Mouse (Mus musculus) adrenal gland, adult 18-20 months (tissue): ENCODE measurements around the gene Sprr4. TPM values are rescaled to one million over a fixed set of nuclear protein-coding genes. Genes with fewer than 3 reads are reported as not detected.
"Not testable (repeated sequence)": the region's sequence is repeated elsewhere in the genome, so short reads cannot be mapped to it uniquely, and the experiment has no call there.

Experiments used
- DNase-seq, 2 experiments: peaks; one replicate each; pipeline ENCODE4 v3.0.0; 2021 to 2022; ENCODE audit warnings: low spot score in 2 of 2
- long read RNA-seq, 2 experiments: library from polyadenylated mRNA; stranded (forward); transcript quantifications; one replicate each; pipeline ENCODE4 v2.0.0; 2021
- total RNA-seq, 2 experiments: library from RNA; stranded (reverse); gene quantifications; 1 replicate in 1 of 2; 2 replicates in 1 of 2; pipeline ENCODE4 v1.2.3; 2021

Gene Sprr4
- total RNA-seq: not detected
- long read RNA-seq, experiment 1: 0 reads
- long read RNA-seq, experiment 2: 0 reads

DNA sequence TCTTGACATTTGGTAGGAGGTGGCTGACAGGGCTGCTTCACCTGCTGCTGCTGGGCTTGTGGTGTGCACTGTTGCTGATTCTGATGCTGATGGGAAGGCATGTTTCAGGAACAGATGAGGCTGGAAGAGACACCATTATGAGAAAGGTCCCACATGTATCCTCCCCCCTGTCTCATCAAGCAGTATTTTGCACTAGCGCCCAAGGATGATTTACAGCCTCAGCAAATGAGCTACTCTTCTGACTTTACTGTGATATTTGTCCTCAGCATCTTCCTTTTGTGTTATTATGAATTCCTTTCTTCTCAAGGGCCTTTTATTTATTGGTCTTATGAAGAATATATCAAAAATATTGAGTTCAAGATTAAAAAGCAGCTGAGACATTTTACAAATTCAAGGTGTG, at the start of gene Sprr4:
Sprr4 (minus strand) TSS at position 101 of the 400 bp plus-strand sequence.
- DNase-seq: no peak

DNA sequence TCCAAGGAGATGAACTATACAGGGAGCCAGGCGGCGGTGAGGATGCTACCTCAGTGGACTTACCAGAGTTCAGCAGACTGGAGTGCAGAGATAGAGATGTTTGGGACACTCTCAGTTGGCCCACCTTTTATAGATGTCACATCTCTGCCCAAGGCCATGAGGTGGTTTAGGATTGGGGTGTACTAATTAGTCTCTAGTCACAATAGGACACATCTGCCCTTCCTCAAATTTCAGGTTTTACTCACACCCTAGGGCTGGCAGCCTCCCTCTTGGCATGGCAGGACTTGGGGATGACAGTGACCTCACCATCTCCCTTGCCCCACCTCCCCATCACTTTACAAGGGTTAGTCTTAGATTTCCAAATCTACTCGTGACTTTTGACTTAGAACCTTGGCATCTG, 34.1 kb upstream of the Sprr4 start, which contains the start of gene 2310046K23Rik:
2310046K23Rik (minus strand) TSS at position 101 of the 400 bp plus-strand sequence.
- no peak for DNase-seq

DNA sequence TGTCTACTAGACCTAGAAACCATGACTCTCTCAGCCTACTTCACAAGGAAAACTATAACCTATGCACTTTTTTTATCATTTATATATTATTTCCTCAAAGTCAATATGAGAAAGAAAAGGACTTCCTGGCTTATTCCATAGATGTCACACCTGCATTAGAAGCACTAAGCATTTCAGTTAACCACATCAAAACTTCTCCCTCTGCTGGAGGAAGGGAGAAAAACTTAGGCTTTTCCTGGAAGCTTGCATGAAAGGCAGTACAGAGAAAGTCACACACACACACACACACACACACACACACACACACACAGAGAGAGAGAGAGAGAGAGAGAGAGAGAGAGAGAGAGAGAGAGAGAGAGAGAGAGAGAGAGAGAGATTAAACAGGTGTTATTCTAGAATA, 12.0 kb upstream of the Sprr4 start:
- no peak for DNase-seq

DNA sequence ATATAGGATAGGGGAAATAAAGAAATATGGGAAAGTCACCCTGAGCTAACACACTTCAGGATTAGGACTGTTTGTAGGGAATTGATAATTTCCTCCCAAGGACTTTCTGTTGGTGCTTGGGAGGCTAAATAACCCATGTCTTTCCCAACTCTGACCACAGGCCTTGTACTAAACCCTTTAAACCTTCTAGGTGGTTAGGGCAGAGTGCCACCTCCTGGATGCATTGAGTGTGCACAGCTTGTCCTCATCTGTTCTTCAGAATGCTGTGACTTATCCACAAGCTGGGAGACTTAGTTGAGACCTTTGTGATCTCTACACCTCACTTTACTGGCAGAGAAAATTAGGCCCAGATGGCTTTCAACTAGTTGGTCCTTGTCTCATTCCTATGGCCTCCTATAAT, 10.5 kb upstream of the Sprr4 start:
- peak; percentile 23 to 31 for DNase-seq

DNA sequence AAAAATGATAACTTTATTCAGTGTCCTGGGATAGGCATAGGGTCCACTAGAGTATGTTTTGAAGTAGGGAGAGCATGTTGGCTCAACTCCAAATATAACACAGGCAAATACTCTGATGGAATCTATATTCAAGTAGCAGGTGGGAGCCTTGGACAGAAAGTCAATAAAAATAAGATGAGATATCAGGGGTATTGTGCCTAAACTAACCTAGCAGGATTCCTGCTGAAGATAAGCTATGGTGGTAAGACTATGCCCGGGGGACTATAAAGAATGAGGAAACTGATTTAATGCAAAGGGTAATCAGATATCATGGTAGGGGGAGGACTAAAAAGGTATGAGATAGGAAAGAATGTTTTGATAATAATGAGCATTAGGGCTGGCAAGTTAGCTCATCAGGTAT, 7.9 kb upstream of the Sprr4 start:
- no peak for DNase-seq

DNA sequence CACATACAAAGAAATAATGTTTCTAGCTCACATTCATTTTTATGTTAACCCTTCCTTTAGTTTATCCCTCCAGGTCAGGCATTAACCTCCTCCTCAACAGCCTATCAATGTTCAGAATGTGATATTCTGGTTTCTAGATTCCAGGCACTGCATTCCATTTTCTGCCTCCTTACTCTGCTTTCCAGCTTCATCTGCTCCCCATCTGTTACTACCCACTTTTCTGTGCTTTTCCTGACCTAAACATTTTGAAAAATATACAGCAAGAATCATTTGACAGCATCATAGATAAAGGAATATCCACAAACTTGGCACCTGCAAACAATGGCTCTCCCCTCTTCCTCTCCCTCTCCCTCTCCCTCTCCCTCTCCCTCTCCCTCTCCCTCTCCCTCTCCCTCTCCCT, 3.2 kb upstream of the Sprr4 start:
- DNase-seq: no peak

DNA sequence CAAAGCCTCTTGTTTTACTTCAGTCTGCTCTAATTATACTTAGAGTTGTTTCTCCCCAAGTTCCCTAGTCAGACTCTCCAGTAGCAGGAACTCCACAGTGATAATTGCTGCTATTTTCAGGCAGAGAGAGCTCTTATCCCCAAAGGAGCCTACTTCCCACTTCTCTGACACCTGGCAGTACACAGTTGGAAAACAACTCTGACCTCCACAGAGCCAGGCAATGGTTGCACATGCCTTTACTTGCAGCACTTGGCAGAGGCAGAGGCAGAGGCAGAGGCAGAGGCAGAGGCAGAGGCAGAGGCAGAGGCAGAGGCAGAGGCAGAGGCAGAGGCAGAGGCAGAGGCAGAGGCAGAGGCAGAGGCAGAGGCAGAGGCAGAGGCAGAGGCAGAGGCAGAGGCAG, 10.0 kb downstream of the Sprr4 start:
- not testable (repeated sequence) for DNase-seq

DNA sequence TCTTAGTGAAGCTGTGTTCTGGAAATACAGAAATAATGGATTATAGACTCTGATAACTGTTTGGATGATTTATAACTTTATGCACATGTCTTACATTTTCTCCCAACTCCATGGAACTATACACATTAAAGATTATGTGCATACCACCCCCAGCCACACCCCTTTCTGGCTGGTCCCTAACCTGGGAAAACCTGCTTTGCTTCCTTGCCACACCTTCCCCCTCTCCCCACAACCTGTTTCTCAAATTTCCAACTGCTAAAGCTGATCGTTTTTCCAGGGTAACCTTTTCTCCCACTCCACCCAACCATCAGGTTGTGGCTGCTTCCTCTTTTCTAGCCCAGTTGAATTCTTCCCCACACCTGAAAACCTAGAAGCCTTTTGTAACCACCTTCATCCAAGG, 14.0 kb downstream of the Sprr4 start:
- no peak for DNase-seq

DNA sequence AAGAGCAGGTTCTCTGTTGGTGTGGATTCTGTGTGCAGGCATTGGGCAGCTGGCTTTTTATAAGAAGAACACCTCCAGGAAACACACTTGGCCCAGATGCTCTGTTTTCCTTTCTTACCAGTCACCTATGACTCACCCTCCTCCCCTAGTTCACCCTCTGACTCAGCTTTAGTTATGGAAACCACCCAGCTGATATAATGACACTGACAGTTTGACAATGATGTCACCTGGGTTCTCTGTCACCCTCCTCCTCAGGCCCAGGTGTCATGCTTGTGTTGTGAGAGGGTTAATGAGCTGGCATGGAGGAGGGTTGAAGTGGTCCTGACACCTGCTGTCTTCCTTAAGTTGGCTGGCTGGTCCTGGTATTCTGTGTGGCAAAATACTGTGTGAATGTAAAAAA, 14.4 kb downstream of the Sprr4 start, which contains the start of gene Sprr1a:
Sprr1a (minus strand) TSS at position 33 of the 400 bp plus-strand sequence.
- DNase-seq: no peak

DNA sequence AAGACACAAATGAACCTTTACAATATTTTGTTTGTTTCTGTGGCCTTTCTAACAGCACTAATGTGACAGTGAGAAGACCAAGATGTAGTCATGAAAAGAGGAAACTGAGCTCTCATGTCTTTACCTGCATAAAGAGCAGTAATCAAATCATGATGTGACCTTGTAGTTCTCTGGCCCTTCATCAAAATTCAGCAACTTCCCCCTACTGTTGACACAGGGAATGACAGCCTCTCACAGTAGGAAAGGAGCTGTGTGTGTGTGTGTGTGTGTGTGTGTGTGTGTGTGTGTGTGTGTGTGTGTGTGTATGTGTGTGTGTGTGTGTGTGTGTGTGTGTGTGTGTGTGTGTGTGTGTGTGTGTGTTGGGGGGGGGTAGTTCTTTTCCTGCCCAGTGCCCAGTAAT, 19.0 kb downstream of the Sprr4 start:
- DNase-seq: not testable (repeated sequence)

DNA sequence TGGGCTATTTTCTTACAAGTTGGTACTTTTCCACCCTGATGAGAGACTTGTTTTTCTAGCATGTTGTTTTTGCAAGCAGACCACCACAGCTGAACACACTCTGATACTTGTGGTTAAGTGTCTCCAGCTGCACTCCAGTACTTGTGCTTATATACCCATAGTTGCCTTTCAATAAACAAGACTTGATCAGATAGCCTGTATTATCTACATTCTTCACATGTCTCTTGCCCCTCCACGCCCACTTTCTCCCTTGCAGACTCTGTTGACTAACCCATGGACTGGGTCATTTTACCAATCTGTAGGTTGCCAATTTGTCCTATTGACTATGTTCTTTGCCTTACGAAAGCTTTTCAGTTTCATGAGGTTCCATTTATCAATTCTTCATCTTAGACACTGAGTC, 30.2 kb downstream of the Sprr4 start:
- DNase-seq: no peak

DNA sequence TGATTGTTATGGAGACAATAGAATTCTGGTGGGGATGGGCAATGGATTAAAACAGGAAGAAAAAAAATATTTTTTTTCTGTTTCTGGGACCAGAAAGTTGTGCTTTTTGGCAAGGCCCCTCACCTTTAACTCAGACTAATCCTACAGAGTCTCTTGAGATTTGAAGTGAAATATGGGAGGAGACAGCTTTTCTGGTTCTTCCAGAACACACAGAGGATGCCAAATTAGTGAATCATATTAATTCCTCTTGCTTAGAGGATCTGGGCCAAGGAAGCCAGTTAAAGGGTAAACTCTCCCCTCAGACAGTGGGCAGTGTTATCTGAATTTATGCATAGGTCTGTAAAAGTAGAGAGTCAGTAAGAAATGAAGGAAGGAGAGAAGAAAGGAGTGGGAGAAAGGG, 32.9 kb downstream of the Sprr4 start:
- DNase-seq: no peak

DNA sequence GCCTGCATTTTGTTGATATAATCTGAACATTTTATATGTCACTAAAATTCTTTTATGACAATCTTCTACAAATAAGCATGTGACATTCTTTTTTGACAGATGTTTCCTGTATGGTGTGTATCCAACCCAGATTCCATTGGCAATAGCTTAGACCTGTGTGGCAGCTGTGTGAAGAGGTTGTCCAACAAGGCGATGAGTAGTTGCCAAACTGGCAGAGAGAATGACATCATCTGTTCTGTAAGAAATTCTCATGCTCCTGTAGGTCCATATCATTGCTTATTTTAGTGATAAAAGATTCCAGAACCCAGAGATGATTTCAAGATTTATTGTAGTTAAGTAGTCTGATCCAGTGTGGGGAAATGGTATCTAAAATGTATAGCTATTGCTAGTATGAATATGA, 33.7 kb downstream of the Sprr4 start:
- no peak for DNase-seq

DNA sequence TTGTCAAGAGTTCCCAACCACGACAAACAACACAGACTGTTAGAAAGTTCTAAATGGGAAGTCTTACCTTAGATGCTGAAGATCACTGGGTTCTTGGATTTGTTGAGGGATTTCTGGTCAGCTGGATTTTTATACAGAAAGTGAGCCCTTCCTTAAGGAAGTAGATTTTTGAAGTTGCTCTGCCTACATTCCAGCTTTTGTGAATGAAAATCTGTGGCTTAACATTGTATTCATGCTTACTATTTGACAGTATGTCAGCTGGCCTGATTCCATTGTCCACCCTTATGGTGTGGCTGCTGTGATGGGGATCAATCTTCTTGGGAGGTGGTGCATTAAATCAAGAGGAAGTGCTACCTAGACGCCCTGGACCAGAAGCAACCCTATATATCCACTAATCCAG, 41.7 kb downstream of the Sprr4 start, which contains the start of gene Sprr3:
Sprr3 (minus strand) TSS at position 101 of the 400 bp plus-strand sequence.
- no peak for DNase-seq

DNA sequence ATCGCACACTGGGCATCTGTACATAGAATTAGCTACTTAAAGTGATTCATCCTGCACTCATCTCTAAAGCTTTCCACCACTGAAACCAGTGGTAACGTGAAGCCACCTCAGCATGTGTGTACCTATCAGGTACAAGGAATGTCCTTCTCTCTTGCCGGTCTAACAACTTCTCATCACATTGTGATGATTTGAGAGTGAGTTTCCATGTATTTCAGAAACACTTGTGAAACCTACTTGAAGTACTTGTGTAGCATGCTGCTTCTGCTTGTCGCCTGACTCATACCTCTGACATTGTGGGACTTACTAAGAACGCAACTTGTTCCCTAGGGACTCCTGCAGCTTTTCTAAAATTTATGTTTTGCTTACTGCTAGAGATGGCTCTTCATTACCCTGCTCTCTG, 45.1 kb downstream of the Sprr4 start:
- DNase-seq: no peak

Other genes with a start within 250 kb of the Sprr4 start
- gene Sprr2a3, start 215.1 kb downstream of the Sprr4 start, total RNA-seq: not detected
- not detected for gene Sprr2b, start 183.9 kb downstream of the Sprr4 start, total RNA-seq
- gene Sprr2d, start 161.4 kb downstream of the Sprr4 start, total RNA-seq: not detected
- not detected for gene Sprr2e, start 148.3 kb downstream of the Sprr4 start, total RNA-seq
- gene Sprr2f, start 135.3 kb downstream of the Sprr4 start, total RNA-seq: not detected
- gene Sprr2h, start 114.8 kb downstream of the Sprr4 start, total RNA-seq: not detected
- gene Sprr2i, start 92.5 kb downstream of the Sprr4 start, total RNA-seq: not detected
- gene Sprr2j-ps, start 82.4 kb downstream of the Sprr4 start, total RNA-seq: not detected
- gene Gm9774, start 71.1 kb downstream of the Sprr4 start, total RNA-seq: 1 to 10 TPM; 4.1 to 4.8 TPM
- gene Sprr2k, start 67.9 kb downstream of the Sprr4 start, total RNA-seq: not detected
- not detected for gene Sprr1b, start 61.7 kb downstream of the Sprr4 start, total RNA-seq
- gene Sprr3, start 41.8 kb downstream of the Sprr4 start, total RNA-seq: not detected
- gene Sprr1a, start 14.6 kb downstream of the Sprr4 start, total RNA-seq: not detected
- not detected for gene 2310046K23Rik, start 34.0 kb upstream of the Sprr4 start, total RNA-seq
- gene Ivl, start 73.2 kb upstream of the Sprr4 start, total RNA-seq: not detected
- not detected for gene Smcp, start 88.5 kb upstream of the Sprr4 start, total RNA-seq
- not detected for gene 2210017I01Rik, start 107.0 kb upstream of the Sprr4 start, total RNA-seq
- not detected for gene Lce6a, start 121.2 kb upstream of the Sprr4 start, total RNA-seq
- gene Lce1a1, start 147.8 kb upstream of the Sprr4 start, total RNA-seq: not detected
- gene Lce1b, start 156.4 kb upstream of the Sprr4 start, total RNA-seq: not detected
- not detected for gene Lce1a2, start 169.8 kb upstream of the Sprr4 start, total RNA-seq
- gene Lce1c, start 178.8 kb upstream of the Sprr4 start, total RNA-seq: not detected
- not detected for gene Lce1d, start 186.7 kb upstream of the Sprr4 start, total RNA-seq
- not detected for gene Lce1e, start 208.6 kb upstream of the Sprr4 start, total RNA-seq
- gene Lce1f, start 219.9 kb upstream of the Sprr4 start, total RNA-seq: not detected
- not detected for gene Gm38119, start 238.6 kb upstream of the Sprr4 start, total RNA-seq